Mouse (Mus musculus) left cerebral cortex, adult 2 months (tissue): Measurements from ENCODE around the gene Adap2. TPM values are rescaled to one million over a fixed set of nuclear protein-coding genes. Genes with fewer than 3 reads are reported as not detected.
"Not testable (repeated sequence)": the region's sequence is repeated elsewhere in the genome, so short reads cannot be mapped to it uniquely, and the experiment has no call there.

Source experiments
- DNase-seq, 2 experiments: peaks; one replicate each; pipeline ENCODE4 v3.0.0; 2021 to 2022; ENCODE audit warnings: low spot score in 2 of 2, mixed read lengths in 1 of 2; ENCODE audit errors: extremely low spot score in 1 of 2
- H3K27ac ChIP-seq: fragments of 200-600 bp; 2 replicates; pipeline ENCODE4 v1.8.1; 2022
- H3K4me3 ChIP-seq: fragments of 200-600 bp; 2 replicates; pipeline ENCODE4 v1.8.1; 2022
- CTCF ChIP-seq: fragments of 200-600 bp; IDR thresholded peaks from 2 replicates; pipeline ENCODE4 v1.8.1; 2022; ENCODE audit warnings: antibody characterized with exemption, mild to moderate bottlenecking, moderate library complexity
- intact Hi-C: fragments of 180-260 bp; cut with DNase I; formaldehyde crosslinking; loops from one replicate; pipeline ENCODE4 v1.15.1; 2025
- total RNA-seq, 2 experiments: library from RNA; stranded (reverse); gene quantifications; 2 replicates each; pipeline ENCODE4 v1.2.3; 2021

Adap2 gene
- total RNA-seq, 2 experiments from 2014 or later, result 6.2 to 9.0 TPM

DNA sequence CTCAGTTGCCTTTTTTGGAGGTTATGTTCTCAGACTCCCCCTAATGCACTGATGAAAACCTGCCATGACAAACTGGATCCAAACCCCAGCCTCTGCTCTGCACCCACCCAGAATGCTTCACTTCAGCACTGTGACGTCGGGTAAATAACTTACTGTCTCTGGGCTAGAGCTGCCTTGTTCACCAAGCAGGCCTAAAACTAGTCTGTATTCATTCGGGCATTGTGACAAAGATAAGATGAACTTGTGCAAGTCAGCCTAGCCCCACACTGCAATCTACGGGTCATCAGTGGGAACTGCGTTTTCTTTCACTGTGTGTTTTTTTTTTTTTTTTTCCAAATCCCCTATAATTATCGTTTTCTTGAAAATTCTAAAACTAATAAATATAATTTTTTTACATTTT is 6.2 kb upstream of the Adap2 start:
- Histone ChIP-seq H3K4me3 (no peak overlapping the region), H3K27ac (no peak overlapping the region)
- no peak for DNase-seq
- TF ChIP-seq CTCF, result no peak; the same call in 1 of the 2 replicates
- intact Hi-C loops, result no loop called here

DNA sequence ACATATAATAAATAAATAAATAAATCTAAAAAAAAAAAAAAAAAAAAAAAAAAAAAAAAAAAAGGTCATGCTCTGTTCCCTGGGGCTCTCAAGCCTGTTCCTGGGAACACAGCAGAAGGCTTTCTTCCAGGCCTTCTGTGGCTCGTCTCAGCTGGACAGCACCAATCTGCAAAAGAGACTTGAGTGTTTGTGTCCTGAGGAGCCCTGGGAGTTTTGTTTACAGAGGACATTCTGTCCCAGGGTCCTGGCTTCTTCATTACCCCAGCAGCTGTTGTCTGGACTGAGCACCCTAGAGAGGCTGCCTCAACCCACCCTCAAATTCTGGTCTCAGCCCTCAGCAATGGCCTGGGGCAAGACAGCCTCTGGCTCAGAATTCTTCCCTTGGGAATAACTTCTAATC is 5.6 kb upstream of the Adap2 start:
- Histone ChIP-seq H3K27ac (no peak overlapping the region), H3K4me3 (no peak overlapping the region)
- no peak for DNase-seq
- intact Hi-C loops, result no loop called here
- no peak for TF ChIP-seq CTCF

DNA sequence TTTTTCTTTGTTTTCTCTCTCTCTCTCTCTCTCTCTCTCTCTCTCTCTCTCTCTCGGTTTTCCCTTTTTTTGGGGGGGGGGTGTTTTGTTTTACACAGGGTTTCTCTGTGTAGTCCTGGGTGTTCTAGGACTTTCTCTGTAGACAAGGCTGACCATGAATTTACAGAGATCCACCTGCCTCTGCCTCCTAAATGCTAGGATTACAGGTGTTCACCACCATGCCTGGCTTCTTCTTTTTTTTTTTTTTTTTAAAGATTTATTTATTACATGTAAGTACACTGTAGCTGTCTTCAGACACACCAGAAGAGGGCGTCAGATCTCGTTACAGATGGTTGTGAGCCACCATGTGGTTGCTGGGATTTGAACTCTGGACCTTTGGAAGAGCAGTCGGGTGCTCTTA is 4.9 kb upstream of the Adap2 start:
- H3K27ac ChIP-seq, DNase-seq, intact Hi-C loops, H3K4me3 ChIP-seq: not testable (repeated sequence)

DNA sequence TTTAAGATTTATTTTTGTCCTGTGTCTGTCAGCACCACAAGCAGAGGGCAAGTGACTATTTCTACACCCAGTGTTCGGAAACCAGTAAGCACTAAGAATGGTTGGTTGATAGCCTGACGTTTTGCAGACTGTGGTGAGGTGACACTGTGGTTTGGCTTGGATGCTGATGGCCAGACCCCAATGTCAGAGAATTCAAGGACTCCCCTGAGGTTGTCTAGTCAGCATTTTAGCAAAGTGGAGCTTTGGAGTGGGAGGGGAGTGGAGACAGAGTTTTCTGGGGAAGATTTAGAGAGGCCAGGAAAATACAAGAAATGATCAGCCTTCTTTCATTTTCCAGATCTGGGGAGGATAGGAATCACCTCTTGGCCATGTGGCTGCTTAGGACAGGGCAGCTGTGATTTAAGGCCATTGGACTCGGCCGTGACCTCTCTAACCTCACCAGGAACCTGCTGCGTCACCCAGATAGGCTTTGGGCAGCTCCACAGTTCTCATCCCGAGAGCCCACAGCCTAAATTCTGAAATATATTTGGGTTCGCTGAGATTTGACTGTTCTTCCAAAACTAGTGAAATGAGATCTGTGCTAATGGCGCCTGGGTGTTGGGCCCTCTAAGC is 4.4 kb upstream of the Adap2 start:
- intact Hi-C loops, result no loop called here
- no peak for DNase-seq
- no peak overlapping the region for H3K4me3 ChIP-seq
- no peak overlapping the region for H3K27ac ChIP-seq
- no peak for TF ChIP-seq CTCF

DNA sequence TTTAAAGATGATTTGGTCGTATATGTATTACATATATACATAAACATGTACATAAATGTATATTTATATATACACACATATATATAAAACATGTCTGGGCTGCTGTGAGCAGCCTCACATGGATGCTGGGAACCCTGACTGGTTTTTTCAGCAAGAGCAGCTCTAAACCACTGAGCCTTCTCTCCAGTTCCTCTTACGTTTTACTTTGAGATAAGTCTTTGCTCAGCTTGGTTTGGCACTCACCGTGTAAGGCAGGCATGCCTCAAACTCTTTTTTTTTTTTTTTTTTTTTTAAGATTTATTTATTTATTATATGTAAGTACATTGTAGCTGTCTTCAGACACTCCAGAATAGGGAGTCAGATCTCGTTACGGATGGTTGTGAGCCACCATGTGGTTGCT is 3.3 kb upstream of the Adap2 start:
- DNase-seq, result no peak
- no peak overlapping the region for H3K4me3 ChIP-seq
- intact Hi-C loops, result no loop called here
- no peak overlapping the region for H3K27ac ChIP-seq
- no peak for TF ChIP-seq CTCF

DNA sequence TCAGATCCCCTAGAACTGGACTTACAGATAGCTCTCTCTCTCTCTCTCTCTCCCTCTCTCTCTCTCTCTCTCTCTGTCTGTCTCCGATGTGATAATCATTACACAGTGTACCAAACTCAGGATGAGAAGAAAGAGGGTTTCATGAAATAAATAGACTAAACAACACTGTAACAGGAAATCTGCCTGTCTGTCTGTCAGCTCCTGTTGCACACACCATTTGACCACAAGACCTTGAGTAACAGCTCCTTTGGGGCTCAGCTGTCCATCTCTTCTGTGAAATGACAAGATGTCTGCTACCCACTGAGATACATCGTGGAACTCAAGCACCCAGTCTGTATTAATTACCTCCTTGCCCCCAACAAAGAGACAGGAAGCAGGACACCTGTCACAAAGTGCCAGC is 2.4 kb upstream of the Adap2 start:
- Histone ChIP-seq H3K4me3 (no peak overlapping the region), H3K27ac (no peak overlapping the region)
- no peak for DNase-seq
- intact Hi-C loops, result no loop called here
- no peak for TF ChIP-seq CTCF

DNA sequence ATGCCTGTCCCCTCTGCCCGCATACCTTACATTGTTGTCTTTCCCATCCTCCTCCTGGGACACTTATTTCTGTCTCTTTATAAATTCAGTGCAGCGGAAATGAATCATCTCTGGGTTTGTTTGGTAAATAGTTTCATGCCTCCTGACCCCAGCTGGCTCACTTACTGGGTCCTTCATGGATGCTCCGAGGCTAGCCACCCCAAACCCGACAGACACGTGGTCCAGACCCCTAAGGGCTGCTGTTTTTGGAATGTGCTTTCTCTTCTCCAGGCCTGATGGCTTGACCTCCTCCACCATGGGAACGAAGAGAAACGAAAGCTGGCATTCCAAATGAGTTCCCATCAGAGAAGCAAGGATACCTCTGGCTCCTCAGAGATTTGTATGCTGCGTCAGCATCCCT is 1.5 kb upstream of the Adap2 start:
- DNase-seq, result no peak
- Histone ChIP-seq H3K4me3 (no peak overlapping the region), H3K27ac (no peak overlapping the region)
- intact Hi-C loops, result no loop called here
- no peak for TF ChIP-seq CTCF

DNA sequence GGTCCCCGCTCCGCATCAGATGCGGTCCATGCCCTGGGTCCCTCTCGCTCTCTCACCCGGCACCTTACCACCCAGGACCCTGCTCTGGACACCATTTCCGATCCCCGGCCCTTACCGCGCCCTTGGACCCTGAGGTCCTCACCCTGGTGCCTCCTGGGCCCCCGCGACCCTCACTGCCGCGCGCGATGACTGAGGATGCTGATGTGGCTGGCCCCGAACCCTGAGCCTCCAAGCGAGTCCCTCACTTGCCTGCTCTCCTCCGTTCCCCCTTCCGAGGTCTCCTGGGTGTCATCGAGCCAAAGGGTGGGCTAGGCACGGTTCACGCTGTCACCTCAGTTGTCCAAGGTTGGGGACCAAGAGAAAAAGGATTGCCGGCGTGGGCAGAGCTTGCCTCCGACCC is 596 bp downstream of the Adap2 start:
- no peak for DNase-seq
- Histone ChIP-seq H3K27ac (peak overlapping the region; percentile 25; the same call in 1 of the 2 replicates), H3K4me3 (peak overlapping the region; percentile 45)
- intact Hi-C loops, result loop anchor here (2.0 kb wide), 1 partner anchor 22 kb away; no protein-coding TSS in a partner anchor
- TF ChIP-seq CTCF, result no peak

DNA sequence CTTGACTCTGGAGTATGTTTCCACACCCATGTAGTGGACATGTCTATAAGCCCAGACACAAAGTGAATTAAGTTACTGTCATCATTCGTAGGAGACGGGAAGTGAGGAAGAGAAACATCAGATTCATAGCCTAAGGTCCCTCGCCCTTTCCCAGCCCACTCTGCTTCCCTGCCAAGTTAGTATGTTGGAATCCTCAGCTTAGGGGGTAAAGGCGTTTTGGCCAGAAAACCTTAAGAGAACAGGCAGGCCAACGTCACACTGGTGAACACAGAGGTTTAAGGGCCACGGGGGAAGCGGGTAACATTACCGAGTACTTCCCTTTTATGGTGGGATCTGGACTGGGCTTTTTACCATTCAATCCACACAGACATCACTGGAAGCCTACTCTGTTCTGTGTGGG is 1.6 kb downstream of the Adap2 start:
- Histone ChIP-seq H3K27ac (0 out of 2 replicates have a peak overlapping the region, but pooled peaks have one; percentile 13), H3K4me3 (peak overlapping the region; percentile 20; the same call in 1 of the 2 replicates)
- no peak for TF ChIP-seq CTCF
- intact Hi-C loops, result loop anchor here (2.0 kb wide), 1 partner anchor 21 kb away; no protein-coding TSS in a partner anchor
- no peak for DNase-seq

DNA sequence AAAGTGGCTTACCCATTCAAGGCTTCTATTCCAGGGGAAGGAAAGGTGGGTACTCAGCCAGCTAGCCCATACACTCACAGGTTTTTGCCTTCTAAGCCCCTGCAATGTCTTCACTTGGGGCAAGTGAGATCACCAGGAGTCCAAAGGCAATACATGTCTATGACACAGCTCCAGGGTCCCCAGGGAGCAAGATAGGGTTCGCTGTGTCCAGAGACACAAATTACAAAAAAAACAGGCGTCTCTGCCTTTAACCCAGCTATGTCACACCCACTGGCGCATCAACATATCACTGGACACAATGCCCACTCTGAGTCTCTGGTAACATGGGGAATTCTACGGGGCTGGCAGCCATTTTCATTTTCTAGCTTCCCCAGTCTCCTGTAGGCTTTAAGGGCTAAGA is 2.1 kb downstream of the Adap2 start:
- DNase-seq, result no peak
- H3K27ac ChIP-seq, result peak overlapping the region; percentile 24; the same call in 1 of the 2 replicates
- intact Hi-C loops, result loop anchor here (2.0 kb wide), 1 partner anchor 21 kb away; no protein-coding TSS in a partner anchor
- H3K4me3 ChIP-seq, result peak overlapping the region; percentile 11
- no peak for TF ChIP-seq CTCF

DNA sequence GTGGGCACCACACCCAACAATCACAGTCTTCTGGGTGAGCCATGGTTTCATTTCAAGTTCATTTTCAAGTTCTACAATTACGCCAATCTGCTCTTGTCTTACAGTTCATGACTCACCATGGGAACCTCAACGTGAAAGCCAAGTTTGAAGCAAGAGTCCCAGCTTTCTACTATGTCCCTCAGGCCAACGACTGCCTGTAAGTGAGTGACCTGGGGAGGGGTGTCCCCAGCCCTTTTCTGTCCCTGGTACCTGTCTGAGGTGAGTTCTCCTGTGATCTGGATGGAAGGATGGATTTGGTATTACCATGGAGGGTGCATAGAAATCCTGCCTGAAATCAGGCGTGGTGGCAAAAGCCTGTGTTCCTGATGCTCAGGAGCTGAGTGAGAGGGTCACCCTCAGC is 2.9 kb downstream of the Adap2 start:
- intact Hi-C loops, result no loop called here
- no peak overlapping the region for H3K27ac ChIP-seq
- DNase-seq, result no peak
- no peak for TF ChIP-seq CTCF
- H3K4me3 ChIP-seq, result no peak overlapping the region

DNA sequence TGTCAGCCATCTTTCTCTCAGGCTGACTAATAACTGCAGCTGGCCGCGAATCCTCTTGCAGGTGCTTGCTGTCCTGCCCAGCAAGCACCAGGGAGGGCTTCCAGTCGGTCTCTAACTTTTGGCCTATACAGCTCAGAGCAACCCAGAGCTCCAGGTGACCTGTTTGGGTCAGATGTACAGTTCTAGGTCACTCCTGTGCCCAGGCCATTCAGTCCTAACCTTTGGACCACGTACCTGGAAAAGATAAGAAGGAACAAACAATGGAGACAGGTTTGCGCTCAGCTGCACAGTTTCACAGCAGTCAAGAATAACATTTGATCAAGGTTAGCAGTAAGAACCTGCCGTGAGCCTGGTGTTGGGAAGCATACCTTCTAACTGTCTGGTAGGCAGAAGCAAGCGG is 5.1 kb downstream of the Adap2 start:
- intact Hi-C loops, result no loop called here
- H3K27ac ChIP-seq, result no peak overlapping the region
- DNase-seq, result no peak
- no peak for TF ChIP-seq CTCF
- no peak overlapping the region for H3K4me3 ChIP-seq

DNA sequence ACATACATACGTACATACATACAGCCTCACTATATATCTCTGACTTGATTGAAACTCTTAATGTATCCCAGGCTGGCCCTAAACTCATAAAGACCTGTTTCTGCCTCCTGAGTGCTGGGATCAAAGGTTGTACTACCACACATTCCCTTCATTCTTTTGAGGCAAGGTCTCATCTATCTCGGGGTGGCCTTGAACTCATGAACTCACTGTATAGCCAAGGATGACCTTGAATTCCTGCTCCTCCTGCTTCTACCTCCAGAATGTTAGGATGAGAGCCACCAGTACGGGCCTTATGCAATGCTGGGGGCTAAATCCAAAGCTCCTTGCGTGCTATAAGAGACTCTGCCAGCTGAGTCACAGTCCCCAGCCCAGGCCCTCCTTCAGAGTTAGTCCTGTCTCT is 7.1 kb downstream of the Adap2 start:
- no peak for TF ChIP-seq CTCF
- Histone ChIP-seq H3K27ac (no peak overlapping the region), H3K4me3 (no peak overlapping the region)
- DNase-seq, result no peak
- intact Hi-C loops, result no loop called here
